Mouse (Mus musculus): ENCODE data around the gene Gatd1.
"Not testable (repeated sequence)": the region's sequence is repeated elsewhere in the genome, so short reads cannot be mapped to it uniquely, and the experiment has no call there.

Gene Gatd1

DNA sequence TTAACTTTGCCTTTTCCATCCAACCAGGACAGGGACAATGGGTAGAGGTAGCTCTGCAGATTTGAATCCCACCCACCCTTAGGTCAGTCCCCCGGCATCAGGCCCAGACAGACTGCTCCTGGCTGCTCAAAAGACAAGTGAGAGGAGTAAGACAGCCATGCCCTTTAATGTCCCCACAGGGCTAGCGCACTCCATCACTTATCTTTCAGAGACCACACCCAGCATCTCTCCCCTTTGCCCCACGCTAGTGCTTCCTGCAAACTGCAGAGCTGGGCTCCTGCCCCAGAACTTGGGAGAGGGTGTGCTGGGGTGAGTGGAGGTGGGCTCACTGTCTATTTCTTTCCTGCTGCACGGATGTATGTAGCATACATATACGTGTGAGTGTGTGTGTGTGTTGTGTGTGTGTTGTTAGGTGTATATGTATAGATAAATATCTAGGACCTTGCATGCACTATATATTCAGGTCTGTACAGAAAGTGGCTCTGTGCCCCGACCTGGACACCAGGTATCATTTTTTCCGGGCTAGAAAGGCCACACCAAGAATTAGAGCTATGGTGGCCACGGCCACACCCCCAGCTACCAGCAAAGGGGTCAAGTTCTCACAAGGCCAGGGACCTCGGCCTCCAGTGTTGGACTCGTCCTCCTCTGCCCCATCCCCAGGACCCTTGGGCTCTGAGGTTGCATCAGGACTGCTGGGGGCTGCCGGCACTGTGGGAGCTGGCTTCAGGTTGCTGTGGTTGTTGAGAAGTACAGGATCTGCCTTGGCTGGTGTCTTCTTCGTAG is 13.2 kb upstream of the Gatd1 start:
- no peak for DNase-seq

DNA sequence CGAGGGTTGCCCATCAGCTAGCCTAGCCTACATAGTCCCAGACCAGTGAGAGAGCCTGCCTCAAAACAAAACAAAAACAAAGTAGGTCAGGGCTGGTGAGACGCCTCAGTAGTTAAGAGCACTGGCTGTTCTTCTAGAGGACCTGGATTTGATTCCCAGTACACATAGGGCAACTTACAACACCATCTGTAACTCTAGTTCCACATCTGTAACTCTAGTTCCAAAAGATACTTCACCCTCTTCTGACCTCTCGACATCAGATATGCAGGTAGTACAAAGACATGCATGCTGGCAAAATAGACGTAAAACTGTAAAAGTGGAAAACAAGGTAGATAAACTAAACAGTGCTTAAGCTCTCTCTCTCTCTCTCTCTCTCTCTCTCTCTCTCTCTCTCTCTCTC is 9.9 kb upstream of the Gatd1 start:
- no peak for DNase-seq

DNA sequence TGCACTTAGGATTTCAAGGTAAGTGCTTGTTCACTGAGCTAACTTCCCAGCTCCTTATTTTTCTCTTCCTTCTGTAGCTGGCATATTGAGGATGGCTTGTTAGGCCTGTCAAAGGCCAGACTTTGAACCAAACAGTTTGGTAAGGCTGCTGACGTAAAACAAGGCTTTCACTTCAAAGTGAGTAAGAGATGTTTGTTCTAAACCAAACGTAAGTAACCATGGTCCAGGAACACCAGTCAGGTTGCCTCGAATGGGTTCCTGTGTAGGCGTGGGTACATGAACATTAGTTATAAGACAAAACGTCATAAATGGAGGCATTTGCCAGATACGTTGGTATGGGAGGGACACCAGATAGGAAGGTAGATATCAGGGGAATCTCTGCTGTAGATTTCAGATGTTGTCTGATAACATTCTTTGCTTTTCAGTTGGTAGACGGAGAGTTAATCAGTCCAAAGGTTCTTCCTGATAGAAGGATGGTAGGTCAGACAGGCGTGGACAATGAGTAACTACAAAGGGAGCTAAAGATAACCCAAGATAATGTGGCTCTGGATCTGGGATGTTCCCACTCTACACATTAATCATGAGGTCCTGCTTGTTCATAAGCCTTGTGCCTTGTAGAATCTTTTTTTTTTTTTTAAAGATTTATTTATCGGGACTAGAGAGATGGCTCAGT is 6.2 kb upstream of the Gatd1 start:
- no peak for DNase-seq

- DNase-seq, result no peak
Measured at GRCm38 (mm10) chr7:141418970-141419369, 5.0 kb upstream of the Gatd1 start.

DNA sequence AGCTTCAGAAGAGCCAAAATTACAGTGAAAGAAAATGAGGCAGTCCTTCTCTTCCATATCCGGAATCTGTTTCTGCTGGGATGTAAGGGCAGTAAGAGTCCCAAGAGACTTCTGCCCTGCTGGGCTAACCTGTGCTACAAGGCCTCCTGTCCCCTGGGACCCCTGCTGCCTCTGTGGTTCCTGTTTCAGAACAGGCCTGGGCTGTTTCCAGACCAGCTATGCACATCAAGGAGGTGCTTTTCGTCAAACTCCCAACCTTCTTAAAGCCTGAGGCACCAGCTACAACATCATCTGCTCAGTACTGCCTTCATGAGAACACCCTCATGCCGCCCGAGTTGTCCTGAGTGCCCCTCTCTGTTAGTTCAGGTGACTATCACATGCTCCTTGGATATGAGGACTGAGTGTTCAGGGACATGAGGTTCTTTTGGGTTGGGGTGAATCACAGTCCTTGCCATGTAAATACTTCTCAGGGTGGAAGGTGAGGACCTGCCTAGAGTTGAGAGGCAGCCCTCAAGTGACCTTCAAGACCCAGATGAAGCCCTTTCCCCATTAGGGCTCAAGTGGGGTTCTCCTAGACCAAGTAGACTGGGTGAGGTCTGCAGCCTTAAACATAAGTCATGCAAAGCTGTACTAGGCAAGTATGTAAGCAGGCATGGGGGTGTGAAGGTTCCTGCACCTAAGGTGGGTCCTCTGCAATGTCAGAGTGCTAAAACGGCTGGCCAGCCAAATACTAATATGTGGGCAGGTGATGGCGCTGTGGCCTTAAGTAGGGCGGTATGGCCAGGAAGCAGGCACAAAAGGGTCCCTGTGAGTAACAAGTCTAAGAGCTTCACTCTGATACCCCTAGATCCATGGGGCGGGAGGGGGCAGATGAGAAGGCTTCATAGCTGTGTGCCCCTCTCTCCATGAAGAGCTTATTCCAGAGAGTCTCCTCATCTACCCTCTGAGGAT is 4.1 kb upstream of the Gatd1 start:
- no peak for DNase-seq

- DNase-seq, result no peak
Measured at GRCm38 (mm10) chr7:141416144-141416841, 2.4 kb upstream of the Gatd1 start.

DNA sequence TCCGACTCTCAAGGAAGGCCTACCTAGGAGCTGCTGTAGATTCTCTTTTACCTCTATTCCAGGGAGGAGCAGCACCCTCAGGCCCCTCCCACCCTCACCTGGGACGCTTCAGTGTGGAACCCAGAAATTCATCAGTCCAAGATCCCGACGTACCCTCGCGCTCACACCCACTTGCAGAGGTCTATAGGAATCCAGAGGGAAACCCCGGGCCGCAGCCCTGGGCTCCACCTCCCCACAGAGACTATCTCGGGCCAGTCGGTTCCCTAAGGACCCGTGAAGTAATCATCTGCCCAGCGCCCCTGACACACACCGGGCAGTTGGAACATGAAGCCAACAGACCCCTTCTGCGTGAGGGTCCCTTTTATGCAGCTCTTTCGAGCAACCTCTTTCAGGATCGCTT is 605 bp downstream of the Gatd1 start:
- DNase-seq, result no peak

DNA sequence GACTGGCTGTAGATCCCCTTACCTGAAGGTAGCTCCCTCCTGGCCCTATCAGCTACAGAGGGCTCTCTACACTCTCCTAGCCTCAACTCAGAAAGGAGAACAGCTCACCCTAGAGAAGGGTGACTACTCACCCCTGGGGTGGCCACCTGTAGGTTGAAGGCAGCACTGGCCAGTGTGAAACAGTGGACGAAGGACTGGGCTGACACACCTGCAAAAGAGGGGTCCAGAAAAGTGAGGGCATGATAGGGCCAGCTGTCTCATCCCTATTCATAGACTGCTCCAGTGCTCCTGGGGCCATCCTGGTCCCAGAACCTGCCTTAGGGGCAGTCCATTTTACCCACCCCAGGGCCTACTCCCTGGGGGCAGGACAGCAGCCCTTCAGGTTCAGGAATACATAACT is 2.3 kb downstream of the Gatd1 start:
- DNase-seq, result no peak

- no peak for DNase-seq
Measured at GRCm38 (mm10) chr7:141410631-141411030, 3.3 kb downstream of the Gatd1 start.

DNA sequence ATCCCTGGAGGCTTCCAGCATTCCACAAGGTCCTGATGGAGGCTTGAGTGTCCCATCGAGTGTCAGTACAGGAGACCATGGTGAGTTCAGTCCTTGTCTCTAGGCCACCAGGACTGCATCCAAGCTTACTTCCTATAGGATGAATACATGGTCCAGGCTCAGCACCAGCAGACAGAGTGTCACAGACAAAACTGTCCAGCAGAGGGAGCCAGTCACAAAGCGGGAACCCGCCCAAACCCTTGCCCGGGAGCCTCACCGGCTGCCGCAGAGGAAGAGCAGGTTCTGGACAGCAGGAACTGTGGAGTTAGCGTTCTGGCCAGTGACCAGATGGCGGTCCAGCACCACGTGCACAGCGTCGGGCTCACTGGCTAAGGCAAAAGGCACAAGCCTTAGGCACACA is 5.1 kb downstream of the Gatd1 start:
- DNase-seq, result peak; percentile 86 to 88

- not testable (repeated sequence) for DNase-seq
Measured at GRCm38 (mm10) chr7:141407670-141408069, 6.3 kb downstream of the Gatd1 start.

DNA sequence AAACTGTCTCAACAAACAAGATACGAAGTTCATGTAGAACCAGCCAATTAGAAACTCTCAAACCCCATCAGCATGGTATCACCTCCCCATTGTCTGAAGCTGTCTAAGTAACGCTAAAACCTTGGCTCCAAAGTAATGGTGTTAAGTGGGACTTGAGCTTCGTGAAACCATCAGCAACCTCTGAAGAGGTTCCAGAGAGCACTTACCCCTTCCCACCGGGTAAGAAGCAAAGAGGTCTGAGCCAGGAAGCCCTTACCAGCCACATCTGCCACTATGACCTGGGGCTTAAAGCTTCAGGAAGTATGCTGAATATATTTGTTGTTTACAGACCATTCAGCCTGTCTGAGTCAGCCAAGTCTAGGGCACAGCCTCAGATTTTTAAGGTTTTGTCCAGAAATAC is 8.5 kb downstream of the Gatd1 start:
- no peak for DNase-seq

- DNase-seq, result peak; percentile 68 to 69
Measured at GRCm38 (mm10) chr7:141403305-141403704, 10.6 kb downstream of the Gatd1 start.

DNA sequence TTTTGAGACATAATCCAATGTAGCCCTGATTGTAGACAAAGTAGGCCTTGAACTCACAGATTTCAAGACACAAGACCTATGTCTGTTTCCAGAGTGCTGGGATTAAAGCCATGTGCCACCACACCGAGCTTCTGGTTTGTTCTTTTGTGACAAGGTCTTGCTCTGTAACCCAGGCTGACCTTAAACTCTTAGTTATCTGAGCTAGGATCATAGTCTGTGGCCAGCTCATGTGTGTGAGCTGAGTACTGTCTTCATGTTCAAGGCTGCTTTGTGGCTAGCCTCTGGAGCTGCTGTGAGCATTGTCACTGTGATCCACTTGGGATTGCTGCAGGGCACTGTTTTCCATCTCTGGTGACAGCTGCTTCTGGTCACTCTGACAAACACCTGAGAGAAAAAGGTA is 18.6 kb downstream of the Gatd1 start:
- no peak for DNase-seq

GRCm38 (mm10) chr7:141394771-141395170 is 19.2 kb downstream of the Gatd1 start:
- DNase-seq, result peak; percentile 89

- no peak for DNase-seq
Measured at GRCm38 (mm10) chr7:141394158-141394557, 19.8 kb downstream of the Gatd1 start.

DNA sequence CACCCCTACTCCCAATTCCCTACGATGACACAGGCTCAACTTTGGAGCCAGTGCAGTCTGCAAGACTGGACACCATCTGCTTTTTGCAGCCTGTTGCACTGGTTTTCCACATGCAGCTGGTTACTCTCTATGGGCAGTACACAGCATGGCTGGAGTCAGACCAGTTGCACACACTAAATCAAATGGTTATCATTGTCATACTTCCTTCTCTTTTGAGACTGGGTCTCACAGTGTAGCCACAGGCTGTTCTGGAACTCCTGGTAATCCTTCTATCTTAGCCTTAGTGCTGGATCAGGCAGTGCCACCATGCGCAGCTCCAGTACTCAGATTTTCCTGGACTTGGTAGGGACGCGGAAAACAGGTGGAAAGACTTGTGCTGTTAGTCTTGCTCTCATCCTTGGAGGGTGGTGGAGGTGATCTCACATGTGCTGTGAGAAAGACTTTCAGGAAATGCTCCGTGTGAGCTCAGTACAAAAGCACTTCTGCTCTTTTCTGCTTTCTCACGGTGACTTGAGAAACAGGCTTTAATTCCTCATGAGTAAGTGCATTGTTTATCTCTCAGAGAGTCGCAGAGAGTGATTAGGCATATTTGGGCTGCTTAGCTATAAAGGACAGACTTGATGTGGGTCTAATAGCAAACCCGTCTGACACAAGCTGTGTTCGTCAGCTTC is 21.2 kb downstream of the Gatd1 start:
- no peak for DNase-seq

DNA sequence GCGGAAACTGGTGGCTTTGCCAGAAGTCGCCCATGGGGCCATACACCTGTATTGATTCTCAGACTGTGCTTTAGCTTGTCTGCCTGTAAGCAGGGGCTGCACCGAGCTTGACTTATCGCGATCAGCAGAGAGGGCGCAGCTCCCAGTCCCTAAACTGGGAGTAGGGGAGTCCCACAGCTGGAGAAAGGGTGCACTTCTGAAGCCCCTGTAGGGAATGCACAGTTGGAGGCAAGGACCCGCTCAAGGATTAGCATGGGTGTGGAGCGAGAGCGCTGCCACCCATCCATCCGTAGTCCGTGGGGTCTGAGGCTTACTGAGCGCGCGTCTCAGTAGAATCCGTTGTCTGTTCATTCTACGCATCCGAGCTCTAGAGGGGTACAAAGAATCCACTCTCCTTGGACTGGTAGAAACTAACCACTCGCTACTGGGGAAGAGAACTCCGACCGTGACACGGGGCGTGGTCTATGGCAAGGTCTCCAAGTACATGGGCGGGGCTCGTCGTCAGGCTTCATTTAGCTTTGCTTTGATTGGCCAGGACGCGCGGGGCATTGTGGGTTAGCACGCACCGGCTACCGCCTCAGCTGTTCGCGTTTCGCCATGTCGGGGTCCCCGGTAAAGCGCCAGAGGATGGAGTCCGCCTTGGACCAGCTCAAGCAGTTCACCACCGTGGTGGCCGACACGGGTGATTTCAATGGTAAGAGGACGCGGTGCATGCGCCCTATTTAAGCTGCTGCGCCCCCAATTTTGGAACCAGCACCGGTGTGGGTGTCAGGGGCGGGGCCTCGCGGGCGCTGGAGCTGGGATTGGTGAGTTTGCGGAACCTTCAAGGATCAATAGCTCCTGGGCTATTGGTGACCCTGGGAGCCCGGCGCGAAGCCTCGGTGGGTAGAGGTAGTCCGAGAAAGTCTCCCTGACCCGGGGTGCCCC is 22.0 kb downstream of the Gatd1 start, which contains the start of gene Taldo1:
TSS of gene Taldo1 (plus strand) at position 575 of the 927 bp plus-strand sequence.
- DNase-seq, result peak; percentile 95 to 96

- DNase-seq, result no peak
Measured at GRCm38 (mm10) chr7:141390326-141391259, 23.3 kb downstream of the Gatd1 start.
